Mouse (Mus musculus) embryonic facial prominence, embryonic 10.5 days (tissue): ENCODE measurements around the gene Taar1. TPM values are rescaled to one million over a fixed set of nuclear protein-coding genes. Genes with fewer than 3 reads are reported as not detected.

ENCODE experiments used
- DNase-seq: peaks from one replicate; pipeline ENCODE4 v3.0.0-alpha.2; 2017; ENCODE audit warnings: low spot score
- H3K27ac ChIP-seq: fragments of 300-500 bp; sonication (generic); replicated peaks from 2 replicates; pipeline ENCODE4 v1.5.1; 2016; ENCODE audit warnings: mild to moderate bottlenecking
- H3K27me3 ChIP-seq: fragments of 300-500 bp; sonication (generic); replicated peaks from 2 replicates; pipeline ENCODE4 v1.6.1; 2016; ENCODE audit warnings: low read depth, mild to moderate bottlenecking; ENCODE audit not compliant: poor library complexity, severe bottlenecking
- H3K36me3 ChIP-seq: fragments of 300-500 bp; sonication (generic); replicated peaks from 2 replicates; pipeline ENCODE4 v1.6.1; 2016; ENCODE audit warnings: mild to moderate bottlenecking, moderate library complexity
- H3K4me1 ChIP-seq: fragments of 300-500 bp; sonication (generic); 2 replicates; pipeline ENCODE4 v1.6.1; 2016
- H3K4me3 ChIP-seq: fragments of 300-500 bp; sonication (generic); 2 replicates; pipeline ENCODE4 v1.5.1; 2016; ENCODE audit warnings: mild to moderate bottlenecking, moderate library complexity
- H3K9me3 ChIP-seq: fragments of 300-500 bp; sonication (generic); 2 replicates; pipeline ENCODE4 v1.6.1; 2016; ENCODE audit warnings: mild to moderate bottlenecking
- WGBS: fragments of 180-500 bp; shearing (Covaris S2); methylation state at CpG from one replicate; pipeline ENCODE4 v1.1.7; 2016; 5-methylcytosine and 5-hydroxymethylcytosine counted together
- polyA plus RNA-seq: library from polyadenylated mRNA; unstranded; fragments of >200 nt; fragmentation: Nextera tagmentation; extraction: Ambion mirVana; gene quantifications from 2 replicates; pipeline ENCODE4 v1.2.1, GENCODE M21; 2016

Gene Taar1
- not detected in 2 replicates for polyA plus RNA-seq

DNA sequence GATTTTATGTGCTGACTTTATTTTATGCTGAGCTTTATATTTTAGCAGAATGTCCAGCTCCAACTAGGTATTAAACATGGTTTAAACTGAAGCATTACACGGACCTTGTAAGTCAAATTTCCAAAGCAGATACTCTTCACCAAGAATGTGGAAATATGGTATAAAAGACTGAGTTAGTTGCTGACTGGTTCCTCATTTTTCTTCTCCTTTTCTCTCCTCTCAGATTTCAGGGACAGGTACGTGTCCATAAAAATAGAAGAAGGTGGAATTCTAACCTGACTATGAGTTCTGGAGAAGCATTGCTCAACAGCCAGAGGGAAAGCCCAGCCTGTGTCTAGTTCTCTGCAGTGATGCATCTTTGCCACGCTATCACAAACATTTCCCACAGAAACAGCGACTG lies at the start of gene Taar1:
Gene Taar1 (plus strand): TSS at position 301 of the 400 bp plus-strand sequence.
- Histone ChIP-seq H3K36me3 (no peaks in the 10 kb centered on the region), H3K4me1 (no peaks in the 10 kb centered on the region), H3K9me3 (no peaks in the 10 kb centered on the region), H3K4me3 (no peak within 1 kb of the TSS), H3K27me3 (no peaks in the 10 kb centered on the region), H3K27ac (no peak within 1 kb of the TSS)
- no peak for DNase-seq
- 88% methylated on average over 4 of the region's 4 CpGs for WGBS

GRCm38 (mm10) chr10:23880695-23881094 lies 39.5 kb upstream of the Taar1 start:
- no peak overlapping the region for H3K27ac ChIP-seq
- H3K9me3 ChIP-seq: peaks cover 4% of the 10 kb centered on the region
- no peaks in the 10 kb centered on the region for H3K27me3 ChIP-seq
- no peaks in the 10 kb centered on the region for H3K4me1 ChIP-seq
- DNase-seq: no peak
- no peak overlapping the region for H3K4me3 ChIP-seq
- 92% methylated on average over 6 of the region's 6 CpGs for WGBS
- no peaks in the 10 kb centered on the region for H3K36me3 ChIP-seq

- no peak overlapping the region for H3K4me3 ChIP-seq
- no peaks in the 10 kb centered on the region for H3K27me3 ChIP-seq
- H3K9me3 ChIP-seq: no peaks in the 10 kb centered on the region
- H3K27ac ChIP-seq: no peak overlapping the region
- DNase-seq: no peak
- no peaks in the 10 kb centered on the region for H3K4me1 ChIP-seq
- no peaks in the 10 kb centered on the region for H3K36me3 ChIP-seq
- 92% methylated on average over 1 of the region's 1 CpGs for WGBS
These were observed 35.2 kb upstream of the Taar1 start for GRCm38 (mm10) chr10:23884910-23885309.

DNA sequence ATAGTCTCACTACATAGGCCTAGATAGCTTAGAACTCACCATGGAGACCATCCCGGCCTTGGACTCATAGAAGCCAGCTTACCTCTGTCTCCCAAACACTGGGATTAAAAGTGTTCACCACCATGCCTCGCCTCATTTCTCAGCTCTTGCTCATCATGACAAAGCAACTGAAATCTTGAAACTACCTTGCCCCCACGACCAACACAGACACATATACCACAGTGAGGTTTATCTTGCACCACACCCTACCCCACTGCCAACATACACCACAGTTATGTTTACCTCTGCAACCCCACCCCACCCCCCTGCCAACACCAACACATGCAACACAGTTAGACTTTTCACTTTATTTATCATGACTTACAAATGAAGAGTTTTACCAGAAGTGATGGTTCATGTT lies 34.1 kb upstream of the Taar1 start:
- no peak for DNase-seq
- no peak overlapping the region for H3K27ac ChIP-seq
- H3K4me1 ChIP-seq: no peaks in the 10 kb centered on the region
- H3K27me3 ChIP-seq: no peaks in the 10 kb centered on the region
- no peaks in the 10 kb centered on the region for H3K9me3 ChIP-seq
- 82% methylated on average over 3 of the region's 3 CpGs for WGBS
- no peak overlapping the region for H3K4me3 ChIP-seq
- no peaks in the 10 kb centered on the region for H3K36me3 ChIP-seq

GRCm38 (mm10) chr10:23892987-23893386 lies 27.2 kb upstream of the Taar1 start:
- 84% methylated on average over 1 of the region's 1 CpGs for WGBS
- no peaks in the 10 kb centered on the region for H3K27me3 ChIP-seq
- H3K4me3 ChIP-seq: no peak overlapping the region
- no peaks in the 10 kb centered on the region for H3K36me3 ChIP-seq
- H3K27ac ChIP-seq: no peak overlapping the region
- peaks cover 11% of the 10 kb centered on the region for H3K4me1 ChIP-seq
- DNase-seq: no peak
- no peaks in the 10 kb centered on the region for H3K9me3 ChIP-seq

DNA sequence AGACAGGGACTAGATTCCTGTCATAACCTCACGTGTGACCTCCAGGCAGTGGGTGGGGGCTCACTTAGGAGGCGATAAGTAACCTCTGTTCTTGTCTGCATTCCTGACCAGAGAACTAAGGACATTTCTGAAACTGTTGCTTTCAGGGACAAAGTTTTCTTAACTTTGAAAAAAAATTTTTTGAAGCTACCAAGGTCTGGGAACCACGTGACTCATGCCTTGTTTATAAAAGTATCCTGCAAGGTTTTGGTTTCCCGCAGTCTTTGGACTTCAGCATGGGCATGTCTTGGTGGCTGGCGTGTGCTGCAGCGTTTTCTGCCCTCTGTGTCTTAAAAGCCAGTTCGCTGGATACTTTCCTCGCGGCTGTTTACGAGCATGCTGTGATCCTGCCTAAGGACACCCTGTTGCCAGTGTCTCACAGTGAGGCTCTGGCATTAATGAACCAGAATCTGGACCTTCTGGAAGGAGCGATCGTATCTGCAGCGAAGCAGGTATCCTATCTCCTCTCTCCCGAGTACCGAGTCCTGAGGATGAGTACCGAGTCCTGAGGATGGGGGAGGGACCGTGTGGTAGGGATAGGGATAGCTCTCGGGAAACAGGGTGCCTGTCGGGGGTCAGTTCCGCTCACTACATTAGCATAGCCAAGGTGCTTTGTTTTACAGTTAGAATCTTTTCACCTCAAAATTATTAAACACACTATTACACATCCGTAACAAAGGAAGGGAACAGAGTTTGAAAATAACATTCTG lies 25.4 kb upstream of the Taar1 start, which contains the start of gene Vnn1:
Gene Vnn1 (plus strand): TSS at position 88 of the 749 bp plus-strand sequence.
- peak within 1 kb of the TSS; percentile 45 for H3K4me3 ChIP-seq
- no peak within 1 kb of the TSS for H3K27ac ChIP-seq
- H3K4me1 ChIP-seq: peaks cover 11% of the 10 kb centered on the region
- H3K36me3 ChIP-seq: no peaks in the 10 kb centered on the region
- 34% methylated on average over 21 of the region's 21 CpGs for WGBS
- DNase-seq: peak; percentile 14
- H3K27me3 ChIP-seq: no peaks in the 10 kb centered on the region
- no peaks in the 10 kb centered on the region for H3K9me3 ChIP-seq

DNA sequence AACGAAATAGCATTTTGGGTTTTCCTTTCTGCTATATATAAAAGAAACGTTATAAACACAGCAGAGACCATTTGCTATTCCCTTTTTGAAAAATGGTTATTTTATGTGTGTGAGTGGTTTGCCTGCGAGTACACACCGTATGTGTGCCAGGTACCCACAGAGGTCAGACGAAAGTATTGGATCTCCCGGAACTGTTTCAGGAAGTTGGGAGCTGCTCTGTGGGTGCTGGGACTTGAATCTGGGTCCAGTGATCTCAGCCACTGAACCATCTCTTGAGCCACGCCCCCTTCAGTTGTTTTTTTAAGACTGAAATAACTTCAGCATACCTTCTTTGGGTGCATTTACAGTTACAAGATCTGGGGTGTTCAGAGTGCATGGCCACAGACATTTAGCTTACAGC lies 24.8 kb upstream of the Taar1 start:
- Histone ChIP-seq H3K4me3 (no peak overlapping the region), H3K36me3 (no peaks in the 10 kb centered on the region), H3K4me1 (peaks cover 11% of the 10 kb centered on the region), H3K27me3 (no peaks in the 10 kb centered on the region), H3K27ac (no peak overlapping the region), H3K9me3 (no peaks in the 10 kb centered on the region)
- 80% methylated on average over 7 of the region's 7 CpGs for WGBS
- no peak for DNase-seq

DNA sequence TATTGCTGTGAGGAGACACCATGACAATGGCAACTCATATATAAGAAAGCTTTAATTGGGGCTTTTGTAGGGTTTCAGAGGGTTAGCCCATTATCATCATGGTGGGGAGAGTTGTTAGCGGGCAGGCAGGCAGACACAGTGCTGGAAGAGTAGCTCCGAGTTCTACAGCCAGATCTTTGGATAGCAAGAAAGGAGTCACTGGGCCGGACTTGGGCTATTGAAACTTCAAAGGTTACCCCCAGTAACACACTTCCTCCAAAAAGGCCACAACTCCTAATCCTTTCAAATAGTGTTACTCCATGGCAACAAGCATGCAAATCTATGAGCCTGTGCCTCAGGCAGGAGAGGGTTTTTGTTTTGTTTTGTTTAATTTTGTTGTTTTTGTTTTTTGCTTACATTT lies 19.0 kb upstream of the Taar1 start:
- no peak for DNase-seq
- H3K36me3 ChIP-seq: no peaks in the 10 kb centered on the region
- no peaks in the 10 kb centered on the region for H3K9me3 ChIP-seq
- WGBS: 80% methylated on average over 3 of the region's 3 CpGs
- H3K27ac ChIP-seq: no peak overlapping the region
- no peaks in the 10 kb centered on the region for H3K4me1 ChIP-seq
- H3K4me3 ChIP-seq: no peak overlapping the region
- H3K27me3 ChIP-seq: no peaks in the 10 kb centered on the region

GRCm38 (mm10) chr10:23905661-23906060 lies 14.5 kb upstream of the Taar1 start:
- no peak for DNase-seq
- H3K4me1 ChIP-seq: no peaks in the 10 kb centered on the region
- H3K27ac ChIP-seq: no peak overlapping the region
- no peaks in the 10 kb centered on the region for H3K36me3 ChIP-seq
- H3K4me3 ChIP-seq: no peak overlapping the region
- 96% methylated on average over 1 of the region's 1 CpGs for WGBS
- H3K27me3 ChIP-seq: no peaks in the 10 kb centered on the region
- H3K9me3 ChIP-seq: no peaks in the 10 kb centered on the region

GRCm38 (mm10) chr10:23922468-23922867 lies 2.3 kb downstream of the Taar1 start:
- no peaks in the 10 kb centered on the region for H3K4me1 ChIP-seq
- no peak overlapping the region for H3K27ac ChIP-seq
- WGBS: 71% methylated on average over 3 of the region's 3 CpGs
- no peaks in the 10 kb centered on the region for H3K9me3 ChIP-seq
- H3K36me3 ChIP-seq: no peaks in the 10 kb centered on the region
- no peaks in the 10 kb centered on the region for H3K27me3 ChIP-seq
- no peak overlapping the region for H3K4me3 ChIP-seq
- no peak for DNase-seq

DNA sequence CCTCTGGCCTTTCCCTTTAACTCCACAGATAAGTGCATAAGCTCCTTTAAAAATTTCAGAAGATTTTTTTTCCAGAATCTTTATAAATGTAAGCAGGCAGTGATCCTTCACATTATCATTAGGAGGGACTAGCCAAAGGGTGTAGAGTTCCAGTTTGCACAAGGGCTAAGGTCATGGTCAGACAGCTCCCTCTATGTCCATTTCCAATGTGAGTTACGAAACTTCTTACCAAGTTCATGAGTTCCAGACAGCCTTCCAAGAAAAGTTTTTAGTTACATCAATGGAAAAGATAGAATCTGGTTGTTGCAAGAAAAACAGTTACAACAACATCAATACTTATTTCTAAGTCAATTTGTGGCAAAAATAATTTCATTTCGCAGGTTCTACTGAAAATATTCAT lies 3.8 kb downstream of the Taar1 start:
- Histone ChIP-seq H3K27me3 (no peaks in the 10 kb centered on the region), H3K4me3 (no peak overlapping the region), H3K36me3 (no peaks in the 10 kb centered on the region), H3K9me3 (no peaks in the 10 kb centered on the region), H3K4me1 (no peaks in the 10 kb centered on the region), H3K27ac (no peak overlapping the region)
- DNase-seq: no peak
- WGBS: 80% methylated on average over 2 of the region's 2 CpGs

DNA sequence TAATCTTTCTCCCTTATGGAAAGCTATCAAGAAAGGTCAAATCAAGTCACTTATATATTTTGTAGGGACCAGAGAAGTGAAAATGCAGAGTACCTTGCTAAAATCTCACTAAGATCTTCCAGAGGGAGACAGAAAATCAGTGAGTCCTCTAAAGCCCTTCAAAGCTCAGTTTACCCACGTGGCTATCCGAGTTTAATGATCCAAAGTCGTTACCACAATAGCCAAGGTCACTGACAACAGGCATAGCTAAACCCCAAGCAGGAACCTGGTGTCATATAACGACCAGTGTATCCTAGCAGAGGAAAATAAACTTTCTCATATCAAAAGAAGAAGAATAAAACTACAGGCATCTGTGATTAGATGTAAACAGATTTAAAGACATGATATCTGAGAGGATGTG lies 17.5 kb downstream of the Taar1 start:
- DNase-seq: no peak
- Histone ChIP-seq H3K27ac (no peak overlapping the region), H3K4me1 (0 out of 2 replicates have a peak, but pooled peaks cover 3% of the 10 kb centered on the region), H3K36me3 (no peaks in the 10 kb centered on the region), H3K27me3 (no peaks in the 10 kb centered on the region), H3K9me3 (no peaks in the 10 kb centered on the region), H3K4me3 (no peak overlapping the region)
- 38% methylated on average over 4 of the region's 4 CpGs for WGBS

- no peaks in the 10 kb centered on the region for H3K9me3 ChIP-seq
- no peaks in the 10 kb centered on the region for H3K36me3 ChIP-seq
- H3K4me3 ChIP-seq: no peak within 1 kb of the TSS
- no peak for DNase-seq
- no peaks in the 10 kb centered on the region for H3K27me3 ChIP-seq
- H3K27ac ChIP-seq: no peak within 1 kb of the TSS
- 0 out of 2 replicates have a peak, but pooled peaks cover 3% of the 10 kb centered on the region for H3K4me1 ChIP-seq
- WGBS: 67% methylated on average over 6 of the region's 6 CpGs
These were observed 18.2 kb downstream of the Taar1 start, which contains the start of gene Taar2 for GRCm38 (mm10) chr10:23938312-23938711. Gene Taar2, plus strand, starts transcription at chr10:23938572.
